Mouse (Mus musculus): ENCODE results near the gene Ccdc103. TPM values are rescaled to one million over a fixed set of nuclear protein-coding genes. Genes with fewer than 3 reads are reported as not detected.

The Ccdc103 gene
- total and polyA plus RNA-seq, 3 experiments: 1.4 to 1.6 TPM; not detected in 1

- peak; percentile 80 for DNase-seq (ENCODE audit: low read depth, low spot score)
- H3K27ac ChIP-seq (ENCODE audit: control insufficient read depth, low read depth, low read length): no peak overlapping the region
- H3K36me3 ChIP-seq (ENCODE audit: control insufficient read depth in 1 of 2, insufficient read depth in 2 of 2, low read length in 2 of 2): peaks cover 0 to 41% of the 10 kb centered on the region in 2 experiments; a peak in 2 of 4 replicates
- H3K79me2 ChIP-seq (ENCODE audit: control insufficient read depth, insufficient read depth, low read length, poor library complexity): 0 out of 2 replicates have a peak, but pooled peaks cover 1% of the 10 kb centered on the region
- H3K4me1 ChIP-seq (ENCODE audit: control insufficient read depth in 1 of 2, insufficient read depth in 2 of 2, low read length in 2 of 2): no peaks in the 10 kb centered on the region
- no peak overlapping the region for H3K4me3 ChIP-seq (ENCODE audit: control insufficient read depth in 1 of 2, insufficient read depth in 1 of 2, low read depth in 2 of 2, low read length in 2 of 2)
- no peaks in the 10 kb centered on the region for H3K9me3 ChIP-seq (replicated peaks; ENCODE audit: insufficient read depth, low read length)
- no peak overlapping the region for H3K9ac ChIP-seq (ENCODE audit: control insufficient read depth, low read depth, low read length, poor library complexity, severe bottlenecking)
- peak; percentile 51 to 71 (median 57) for TF ChIP-seq CTCF (IDR thresholded peaks at IDR 0.05 in 2 of 3, conservative IDR thresholded peaks at IDR 0.05 in 1 of 3; ENCODE audit: control insufficient read depth in 1 of 3, insufficient read depth in 1 of 3, low read depth in 2 of 3, low read length in 3 of 3, poor library complexity in 1 of 3, severe bottlenecking in 1 of 3)
- TF ChIP-seq POLR2A (IDR thresholded peaks at IDR 0.05; ENCODE audit: control insufficient read depth in 1 of 2, insufficient read depth in 1 of 2, low read depth in 1 of 2, low read length in 2 of 2, poor library complexity in 1 of 2): no peak; a peak in 1 of 4 replicates
- peak; percentile 28 for TF ChIP-seq RAD21 (IDR thresholded peaks at IDR 0.05; ENCODE audit: low read depth, low read length)
- no peak for TF ChIP-seq MAZ (IDR thresholded peaks at IDR 0.05; ENCODE audit: low read depth, low read length)
- TF ChIP-seq SMC3 (IDR thresholded peaks at IDR 0.05; ENCODE audit: low read depth, low read length): peak; percentile 52
- TF ChIP-seq ZC3H11A (IDR thresholded peaks at IDR 0.05; ENCODE audit: low read depth, low read length): peak; percentile 1; the same call in 1 of the 2 replicates
- H3K27me3 ChIP-seq (ENCODE audit: control insufficient read depth in 1 of 2, insufficient read depth in 2 of 2, low read length in 2 of 2): no peaks in the 10 kb centered on the region
Measured at GRCm38 (mm10) chr11:102864272-102864671, 16.7 kb upstream of the Ccdc103 start.

GRCm38 (mm10) chr11:102874801-102875334, 6.1 kb upstream of the Ccdc103 start:
- Histone ChIP-seq H3K9ac (ENCODE audit: control insufficient read depth, low read depth, low read length, poor library complexity, severe bottlenecking) (no peak overlapping the region), H3K79me2 (ENCODE audit: control insufficient read depth, insufficient read depth, low read length, poor library complexity) (peaks cover 19% of the 10 kb centered on the region), H3K36me3 (ENCODE audit: control insufficient read depth in 1 of 2, insufficient read depth in 2 of 2, low read length in 2 of 2) (peaks cover 8 to 21% of the 10 kb centered on the region in 2 experiments), H3K27ac (ENCODE audit: control insufficient read depth, low read depth, low read length) (no peak overlapping the region), H3K27me3 (ENCODE audit: control insufficient read depth in 1 of 2, insufficient read depth in 2 of 2, low read length in 2 of 2) (no peaks in the 10 kb centered on the region), H3K9me3 (replicated peaks; ENCODE audit: insufficient read depth, low read length) (no peaks in the 10 kb centered on the region), H3K4me1 (ENCODE audit: control insufficient read depth in 1 of 2, insufficient read depth in 2 of 2, low read length in 2 of 2) (peaks cover 0 to 6% of the 10 kb centered on the region in 2 experiments; a peak in 1 of 4 replicates), H3K4me3 (ENCODE audit: control insufficient read depth in 1 of 2, insufficient read depth in 1 of 2, low read depth in 2 of 2, low read length in 2 of 2) (no peak overlapping the region)
- TF ChIP-seq MAFK (IDR thresholded peaks at IDR 0.05; ENCODE audit: borderline replicate concordance, low read depth, low read length) (no peak), MAX (IDR thresholded peaks at IDR 0.05; ENCODE audit: low read length) (no peak), UBTF (IDR thresholded peaks at IDR 0.05; ENCODE audit: borderline replicate concordance, insufficient read depth, low read depth, low read length) (no peak), ZMIZ1 (IDR thresholded peaks at IDR 0.05; ENCODE audit: low read depth, low read length) (no peak), E2F4 (IDR thresholded peaks at IDR 0.05; ENCODE audit: borderline replicate concordance, low read depth, low read length) (no peak), NRF1 (IDR thresholded peaks at IDR 0.05; ENCODE audit: insufficient read depth, low read depth, low read length, poor library complexity, severe bottlenecking) (no peak), SMC3 (IDR thresholded peaks at IDR 0.05; ENCODE audit: low read depth, low read length) (no peak), USF2 (IDR thresholded peaks at IDR 0.05; ENCODE audit: borderline replicate concordance in 1 of 2, insufficient read depth in 1 of 2, low read depth in 1 of 2, low read length in 2 of 2) (no peak), MEF2A (IDR thresholded peaks at IDR 0.05; ENCODE audit: extremely low read depth, insufficient replicate concordance, low read depth, low read length, poor library complexity, severe bottlenecking) (no peak), EP300 (IDR thresholded peaks at IDR 0.05; ENCODE audit: low read depth in 1 of 2, low read length in 2 of 2) (no peak), POLR2A (IDR thresholded peaks at IDR 0.05; ENCODE audit: control insufficient read depth in 1 of 2, insufficient read depth in 1 of 2, low read depth in 1 of 2, low read length in 2 of 2, poor library complexity in 1 of 2) (no peak), SIN3A (IDR thresholded peaks at IDR 0.05; ENCODE audit: low read length) (no peak)
- no peak for DNase-seq (ENCODE audit: low read depth, low spot score)

Data from MEL (cell line).